Mouse (Mus musculus): ENCODE data around the gene Apip.

GRCm38 (mm10) chr2:103069752-103070405 is 3.6 kb upstream of the Apip start:
- TF ChIP-seq CTCF (IDR thresholded peaks at IDR 0.05; ENCODE audit: extremely low read depth, insufficient read depth, low read length) (no peak), POLR2A (IDR thresholded peaks at IDR 0.05; ENCODE audit: extremely low read depth, insufficient read depth, low read length) (no peak)
